Mouse (Mus musculus) embryo, embryonic 10 days (tissue): Measurements from ENCODE around the gene Depdc5.
"Not testable (repeated sequence)": the region's sequence is repeated elsewhere in the genome, so short reads cannot be mapped to it uniquely, and the experiment has no call there.

ENCODE experiments used
- DNase-seq: peaks from one replicate; pipeline ENCODE4 v3.0.0-alpha.2; 2015; ENCODE audit warnings: low spot score

Gene Depdc5

GRCm38 (mm10) chr5:33032036-33032773 lies 168.7 kb downstream of the Depdc5 start:
- DNase-seq, result no peak

DNA sequence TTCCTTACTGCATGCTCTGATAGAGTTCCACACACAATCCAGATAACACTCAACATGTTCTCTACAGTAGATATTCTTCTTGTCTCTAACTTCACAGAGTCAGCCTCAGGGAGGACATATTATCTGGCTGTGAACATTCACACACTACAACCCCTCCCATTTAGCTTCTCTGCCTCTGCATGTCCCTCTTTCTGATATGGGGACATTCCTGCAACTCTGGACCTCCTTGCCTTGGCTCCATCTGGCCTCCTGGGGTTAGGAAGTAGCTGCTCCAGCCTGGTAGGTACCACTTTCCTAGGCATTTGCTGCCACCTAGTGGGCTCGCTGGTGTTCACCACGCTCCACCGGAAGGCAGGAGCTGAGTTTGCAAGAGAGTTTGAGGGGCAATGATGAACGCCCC lies 169.6 kb downstream of the Depdc5 start:
- DNase-seq, result peak; percentile 94

DNA sequence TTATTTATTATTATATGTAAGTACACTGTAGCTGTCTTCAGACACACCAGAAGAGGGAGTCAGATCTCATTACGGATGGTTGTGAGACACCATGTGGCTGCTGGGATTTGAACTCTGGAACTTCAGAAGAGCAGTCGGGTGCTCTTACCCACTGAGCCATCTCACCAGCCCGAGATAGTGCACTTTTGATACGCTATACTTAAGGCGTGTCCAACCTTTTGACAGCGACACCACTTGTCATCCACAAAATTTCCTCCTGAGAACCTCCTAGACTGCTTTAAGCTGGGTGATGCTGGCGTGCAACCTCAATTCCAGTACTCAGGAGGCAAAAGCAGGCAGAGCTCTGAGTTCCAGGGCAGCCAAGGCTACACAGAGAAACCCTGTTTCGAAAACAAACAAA lies 170.1 kb downstream of the Depdc5 start:
- DNase-seq, result not testable (repeated sequence)

DNA sequence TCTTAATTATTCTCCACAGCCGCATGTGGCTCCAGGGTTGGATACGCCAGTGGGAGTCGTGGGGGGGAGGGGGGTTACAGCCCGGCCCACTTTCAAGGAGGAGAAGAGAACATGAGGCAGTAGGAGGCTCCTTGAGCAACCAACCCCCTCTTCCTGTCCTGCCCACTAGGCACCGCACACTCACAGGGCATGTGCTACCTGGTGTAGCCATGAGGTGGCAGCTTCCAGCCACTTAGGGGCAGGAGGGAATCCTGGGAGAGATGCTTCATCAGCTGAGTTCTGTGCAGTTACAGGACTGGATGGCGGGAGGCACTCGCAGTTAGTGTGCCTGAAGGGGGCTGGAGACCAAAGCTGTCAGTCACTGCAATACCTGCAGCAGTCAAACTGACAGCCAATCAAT lies 170.6 kb downstream of the Depdc5 start:
- peak; percentile 62 for DNase-seq

- no peak for DNase-seq
These were observed 171.4 kb downstream of the Depdc5 start for GRCm38 (mm10) chr5:33034916-33035315.

DNA sequence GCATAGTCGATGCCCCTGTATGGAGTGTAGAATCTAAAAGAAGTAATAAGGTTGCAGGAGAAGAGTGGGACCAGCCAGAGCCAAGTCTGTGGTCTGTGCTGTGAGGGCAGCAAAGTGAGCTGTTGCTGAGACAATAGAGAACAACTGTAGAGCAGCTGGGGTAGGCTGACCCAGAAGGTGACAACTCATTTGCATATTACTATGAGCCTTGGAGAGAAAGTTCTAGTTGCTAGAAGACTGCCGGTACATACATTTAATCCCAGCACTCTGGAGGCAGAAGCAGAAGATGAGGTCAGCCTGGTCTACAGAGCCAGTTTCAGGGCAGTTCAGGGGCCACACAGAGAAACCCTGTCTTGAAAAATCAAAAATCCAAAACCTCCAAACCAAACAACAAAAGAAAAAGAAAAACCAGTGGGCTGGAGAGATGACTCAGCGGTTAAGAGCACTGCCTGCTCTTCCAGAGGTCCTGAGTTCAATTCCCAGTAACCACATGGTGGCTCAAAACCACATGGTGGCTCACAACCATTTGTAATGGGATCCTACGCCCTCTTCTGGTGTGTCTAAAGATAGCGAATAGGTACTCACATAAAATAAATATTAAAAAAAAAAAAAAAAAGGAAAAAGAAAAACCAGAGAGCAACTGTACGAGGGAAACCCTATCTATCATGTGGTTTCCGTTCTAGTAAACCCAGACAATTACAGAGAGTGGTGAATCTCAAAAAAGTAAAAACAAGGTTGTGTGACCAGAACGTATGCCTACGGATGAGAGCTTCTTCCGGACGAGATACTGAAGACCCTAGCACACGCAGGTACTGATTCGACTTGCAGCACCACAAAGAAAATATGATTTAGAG lies 175.4 kb downstream of the Depdc5 start:
- DNase-seq, result no peak

DNA sequence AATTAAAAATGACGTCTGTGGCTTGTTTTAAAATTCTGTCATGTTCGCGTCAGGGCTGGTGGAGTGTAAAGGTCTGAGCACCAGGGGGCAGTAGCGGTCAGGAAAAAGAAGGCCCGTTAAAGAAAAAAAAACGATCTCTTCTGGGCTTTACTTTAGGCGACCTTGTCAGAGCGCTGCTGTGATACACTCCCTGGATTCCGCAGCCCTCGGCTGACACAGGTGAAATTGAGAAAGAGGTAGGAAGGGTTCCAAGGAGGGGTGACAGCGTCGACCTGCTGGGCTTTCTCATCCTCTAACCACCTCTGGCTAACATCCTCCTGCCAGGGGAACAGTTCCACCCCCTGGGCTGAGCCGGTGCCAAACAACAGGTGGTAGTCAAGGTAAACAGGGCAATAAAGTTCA lies 176.0 kb downstream of the Depdc5 start:
- DNase-seq, result peak; percentile 76

GRCm38 (mm10) chr5:33040735-33041134 lies 177.2 kb downstream of the Depdc5 start:
- DNase-seq, result not testable (repeated sequence)

- peak; percentile 23 for DNase-seq
These were observed 179.9 kb downstream of the Depdc5 start for GRCm38 (mm10) chr5:33043397-33043796.
